Mouse (Mus musculus): ENCODE data around the gene Ddx54.

The Ddx54 gene

DNA sequence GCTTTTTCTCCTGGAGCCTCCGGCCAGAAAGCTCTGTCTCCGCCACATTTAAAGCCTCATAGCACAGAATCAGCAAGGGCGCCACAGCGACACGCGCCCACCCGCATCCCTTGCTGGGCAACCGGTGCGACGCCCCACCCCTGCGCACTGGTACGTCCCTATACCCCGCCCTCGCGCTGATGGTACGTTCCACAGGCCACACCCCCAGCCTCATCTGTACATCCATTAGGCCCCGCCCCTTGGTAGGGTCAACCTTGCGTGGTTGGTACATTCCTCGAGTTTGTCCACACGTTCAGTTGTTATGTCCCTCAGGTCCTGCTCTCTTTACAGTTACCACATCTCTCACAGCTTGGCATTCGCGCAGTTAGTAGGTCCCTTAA, at the start of gene Ddx54, which contains the start of gene Rita1:
TSS of gene Ddx54 (plus strand) at position 298 of the 380 bp plus-strand sequence.
TSS of gene Rita1 (minus strand) at position 148 of the 380 bp plus-strand sequence.
- peak; percentile 99 for DNase-seq (ENCODE audit: low spot score)

DNA sequence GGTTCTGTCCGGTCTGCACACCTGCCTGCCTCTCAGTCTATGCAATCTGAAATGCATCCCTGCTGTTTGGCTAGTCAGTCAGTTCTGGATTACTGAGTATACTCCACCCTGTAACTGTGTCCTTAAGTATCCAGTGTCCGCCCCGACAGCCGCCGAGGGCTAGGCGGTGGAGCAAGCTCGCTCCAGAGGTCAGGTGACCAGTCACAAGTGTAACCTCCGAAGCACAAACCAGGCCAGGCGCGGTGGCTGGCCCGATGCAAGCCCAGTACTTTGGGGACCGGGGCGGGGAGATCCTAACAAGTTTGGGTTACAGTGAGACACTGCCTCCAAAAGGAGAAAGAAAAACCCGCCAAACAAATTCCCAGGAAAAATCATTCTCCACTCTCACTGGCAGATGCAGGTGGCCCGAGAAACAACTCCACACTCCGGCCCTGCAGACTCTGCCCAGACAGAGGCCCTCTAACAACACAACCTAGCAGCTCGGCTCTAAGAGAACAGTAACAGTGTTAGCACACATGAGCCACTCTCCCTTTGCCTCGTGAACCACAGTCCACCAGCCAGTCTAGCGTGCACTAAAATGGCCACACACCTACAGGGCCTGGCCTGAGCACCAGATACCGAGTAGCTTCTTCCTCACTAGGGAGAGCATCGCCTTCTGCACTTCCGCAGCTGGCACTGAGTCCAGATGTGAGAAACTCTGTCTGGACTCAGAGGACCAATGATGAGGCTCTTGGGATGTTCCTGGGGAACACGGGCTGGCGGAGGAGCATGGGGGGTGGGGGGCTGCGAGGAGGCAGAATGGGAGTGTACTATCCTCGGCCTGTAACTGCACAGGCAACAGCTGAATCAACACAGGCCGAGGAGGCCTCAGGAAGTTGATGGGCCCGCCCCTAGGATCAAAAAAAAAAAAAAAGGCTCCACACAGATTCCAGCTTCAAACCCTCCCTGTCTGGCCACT, 49.3 kb upstream of the Ddx54 start:
- DNase-seq (ENCODE audit: low spot score) = no peak

DNA sequence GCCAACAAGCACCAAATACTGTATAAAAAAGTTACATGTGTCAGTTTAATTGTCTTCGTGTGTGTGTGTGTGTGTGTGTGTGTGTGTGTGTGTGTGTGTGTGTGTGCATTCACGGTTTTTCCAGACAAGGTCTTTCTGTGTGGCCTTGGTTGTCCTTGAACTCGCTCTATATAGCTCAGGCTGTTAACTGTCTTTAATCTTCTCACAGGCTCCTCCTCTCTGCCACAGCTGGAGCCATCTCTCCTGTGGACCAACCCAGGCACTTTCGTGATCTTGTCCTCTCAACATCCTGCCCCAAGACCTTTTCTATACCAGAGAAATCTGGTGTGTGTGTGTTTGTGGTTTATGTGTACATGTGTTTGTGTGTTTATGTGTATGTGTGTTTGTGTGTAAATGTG, 48.6 kb upstream of the Ddx54 start:
- DNase-seq (ENCODE audit: low spot score) = no peak

DNA sequence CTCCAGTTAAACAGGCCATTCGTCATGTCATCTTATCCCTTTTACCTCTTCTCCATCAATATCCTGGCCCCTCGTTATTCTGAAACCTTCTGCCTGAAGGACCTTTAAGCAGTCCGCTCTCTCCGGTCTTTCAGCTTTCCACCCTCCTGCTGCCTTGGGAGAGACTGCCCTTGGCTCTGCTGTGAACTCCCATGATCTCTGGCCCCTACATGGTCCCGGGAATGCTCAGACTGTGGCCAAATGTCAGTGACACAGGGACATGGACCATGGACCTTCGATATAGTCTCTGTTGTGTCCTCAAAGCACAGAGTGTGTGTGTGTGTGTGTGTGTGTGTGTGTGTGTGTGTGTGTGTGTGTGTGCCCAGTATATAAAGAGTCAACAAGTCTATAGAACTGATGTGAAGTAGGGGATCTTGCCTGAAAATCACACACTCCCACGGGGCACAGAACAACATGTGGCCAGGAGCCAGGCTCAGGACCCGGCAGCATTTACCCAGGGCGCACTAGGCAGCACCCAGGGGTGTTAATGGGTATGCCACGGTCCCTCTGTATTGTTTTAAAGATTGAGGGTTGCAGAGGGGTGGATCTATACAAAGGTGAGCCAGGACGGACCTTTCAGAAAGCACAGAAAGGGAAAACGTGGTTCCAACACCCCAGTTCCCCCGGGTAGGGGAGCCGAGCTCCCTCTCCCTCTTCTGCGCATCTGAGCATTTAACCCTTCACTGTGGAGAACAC, 47.2 kb upstream of the Ddx54 start:
- DNase-seq (ENCODE audit: low spot score) = no peak

DNA sequence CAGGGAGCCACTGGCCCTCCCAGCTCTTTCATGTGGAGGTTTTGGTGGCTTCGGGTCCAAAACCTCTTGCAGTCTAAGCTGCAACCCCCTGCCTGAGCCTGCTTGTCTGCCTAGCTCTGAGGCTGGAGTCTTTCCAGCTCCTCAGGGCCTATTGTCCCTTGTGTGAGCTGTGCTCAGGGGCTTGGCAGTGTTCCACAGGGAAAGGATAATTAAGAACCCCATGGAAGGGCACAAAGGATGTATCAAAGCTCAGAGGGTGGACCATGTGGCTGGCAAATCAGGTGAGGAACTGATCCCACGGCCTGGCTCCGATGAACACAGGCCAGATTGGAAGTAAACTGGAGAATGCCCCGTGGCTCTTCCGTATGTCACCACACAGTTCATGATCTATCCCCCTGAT, 46.4 kb upstream of the Ddx54 start:
- no peak for DNase-seq (ENCODE audit: low spot score)

DNA sequence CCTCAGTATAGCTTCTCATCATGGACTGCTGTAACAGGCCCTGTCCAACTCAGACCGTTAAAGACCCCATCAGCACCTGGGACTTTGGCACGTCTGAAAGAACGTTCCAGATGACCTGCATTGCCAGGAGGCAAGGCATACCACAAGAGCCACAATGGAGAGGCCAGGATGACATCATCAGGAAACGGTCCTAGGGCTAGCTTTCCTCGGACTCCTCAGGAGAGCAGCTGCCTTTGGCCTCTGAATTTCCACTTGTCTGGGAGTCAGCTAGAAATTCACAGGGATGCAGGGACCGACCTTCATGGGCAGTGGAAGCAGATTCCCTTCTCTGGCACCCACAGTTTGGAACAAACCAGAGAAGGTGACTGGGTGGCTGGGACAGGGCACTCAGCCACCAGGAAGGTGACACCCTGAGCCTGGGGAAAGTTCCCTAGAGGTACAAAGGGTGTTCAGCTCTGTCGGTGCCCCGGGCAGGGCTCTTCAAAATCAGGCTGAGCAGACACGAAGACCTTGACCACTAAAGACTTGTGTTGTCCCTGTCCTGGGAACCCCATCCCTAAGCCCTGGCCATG, 45.8 kb upstream of the Ddx54 start:
- no peak for DNase-seq (ENCODE audit: low spot score)

DNA sequence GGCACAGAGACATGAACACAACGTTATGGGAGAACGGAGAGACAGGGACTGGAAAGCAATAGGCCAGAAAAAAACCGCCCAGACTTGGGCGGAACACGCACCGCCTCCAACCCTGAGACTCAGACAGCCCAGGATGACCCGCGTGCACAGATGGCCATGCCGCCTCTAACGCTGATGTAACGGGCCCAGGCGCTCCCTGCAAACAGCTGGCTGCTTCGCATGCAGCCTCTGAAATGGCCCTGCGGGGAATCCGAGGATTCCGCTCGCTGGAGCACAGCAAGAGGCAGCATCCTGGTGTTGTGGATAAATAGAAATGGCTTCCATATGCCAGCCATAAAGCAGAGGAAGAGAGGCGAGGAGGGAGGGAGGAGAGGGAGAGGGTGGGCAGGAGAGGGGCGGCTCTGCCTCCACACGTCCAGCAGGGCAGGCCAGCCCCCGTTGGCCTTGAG, 45.3 kb upstream of the Ddx54 start:
- peak; percentile 71 for DNase-seq (ENCODE audit: low spot score)

DNA sequence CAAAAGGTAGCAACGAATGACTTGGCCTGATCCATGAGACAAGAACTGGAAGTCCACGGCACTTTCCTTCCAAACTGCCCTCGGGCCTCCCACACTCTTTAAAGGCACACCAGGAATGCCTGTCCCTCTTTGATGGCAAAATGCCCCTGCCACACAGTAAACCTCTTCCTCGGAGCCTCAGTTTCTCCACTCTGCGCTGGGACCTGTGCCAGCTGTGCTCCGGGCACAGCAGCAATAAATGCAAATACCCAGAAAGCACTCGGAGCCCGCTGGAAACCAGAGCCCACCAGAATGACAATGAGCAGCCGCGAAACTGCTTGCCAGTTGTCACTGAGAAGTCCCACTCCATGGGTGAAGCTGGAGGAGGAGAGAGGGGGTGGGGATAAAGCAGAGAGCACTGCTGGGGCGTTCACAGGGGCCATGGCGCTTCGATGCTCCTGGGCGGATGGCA, 44.8 kb upstream of the Ddx54 start:
- no peak for DNase-seq (ENCODE audit: low spot score)

DNA sequence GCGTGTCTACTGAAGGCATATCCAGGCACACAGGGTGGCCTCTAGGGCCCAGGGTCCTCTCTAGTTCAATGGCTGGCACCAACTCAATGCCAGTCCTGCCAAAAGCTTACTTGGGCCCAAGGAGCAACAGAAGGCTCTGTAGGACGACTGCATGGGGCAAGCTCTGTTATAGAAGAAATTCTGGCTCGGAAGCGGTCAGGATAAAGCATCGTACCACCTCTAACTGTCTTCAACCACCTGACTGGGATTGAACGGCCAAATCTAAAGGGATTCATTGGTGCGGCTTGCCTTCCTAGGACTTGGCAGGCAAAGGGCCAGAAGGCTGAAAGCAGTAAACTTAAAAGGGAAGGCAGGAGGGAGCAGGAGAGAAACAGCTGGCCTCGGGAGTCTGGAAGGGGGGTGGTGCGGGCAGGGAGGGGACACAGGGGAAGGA, 44.2 kb upstream of the Ddx54 start:
- no peak for DNase-seq (ENCODE audit: low spot score)

DNA sequence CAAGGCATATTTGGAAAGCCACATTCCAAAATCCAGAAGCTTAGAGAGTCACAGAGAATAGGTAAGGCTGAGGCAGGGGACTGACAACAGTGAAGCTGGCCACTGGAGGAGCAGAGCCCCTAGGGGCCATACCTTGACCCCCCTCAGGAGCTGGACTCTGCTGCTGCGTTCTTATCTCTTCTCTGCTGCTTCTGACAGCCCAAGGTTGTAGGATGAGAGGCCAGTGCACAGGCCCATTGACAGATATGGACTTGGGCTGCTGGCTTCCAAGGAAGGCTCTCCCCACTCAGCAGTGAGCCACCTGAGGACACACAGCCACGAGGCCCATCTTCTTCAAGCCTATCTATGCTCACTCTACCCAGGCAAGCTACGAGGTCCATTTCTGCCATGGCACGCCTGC, 43.6 kb upstream of the Ddx54 start:
- DNase-seq (ENCODE audit: low spot score) = no peak

DNA sequence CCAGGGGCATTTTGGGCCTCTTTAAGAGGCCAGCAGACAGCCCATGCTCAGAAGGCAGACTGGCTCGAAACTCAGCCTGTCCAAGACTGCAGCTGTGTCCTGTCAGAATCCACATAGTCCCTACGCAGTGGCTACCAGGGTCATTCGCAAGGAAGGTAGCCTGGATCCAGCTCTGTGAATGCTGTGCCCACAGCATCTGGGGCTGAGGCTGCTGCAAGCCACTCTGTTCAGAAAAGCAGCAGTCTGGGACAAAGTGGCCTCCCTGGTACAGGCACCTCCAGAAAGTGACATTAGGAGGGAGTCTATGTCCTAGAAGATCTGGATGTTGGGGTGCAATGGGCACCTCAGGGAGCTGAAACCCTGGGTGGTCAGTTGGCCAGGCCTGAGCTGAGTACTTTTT, 42.7 kb upstream of the Ddx54 start:
- DNase-seq (ENCODE audit: low spot score) = no peak

DNA sequence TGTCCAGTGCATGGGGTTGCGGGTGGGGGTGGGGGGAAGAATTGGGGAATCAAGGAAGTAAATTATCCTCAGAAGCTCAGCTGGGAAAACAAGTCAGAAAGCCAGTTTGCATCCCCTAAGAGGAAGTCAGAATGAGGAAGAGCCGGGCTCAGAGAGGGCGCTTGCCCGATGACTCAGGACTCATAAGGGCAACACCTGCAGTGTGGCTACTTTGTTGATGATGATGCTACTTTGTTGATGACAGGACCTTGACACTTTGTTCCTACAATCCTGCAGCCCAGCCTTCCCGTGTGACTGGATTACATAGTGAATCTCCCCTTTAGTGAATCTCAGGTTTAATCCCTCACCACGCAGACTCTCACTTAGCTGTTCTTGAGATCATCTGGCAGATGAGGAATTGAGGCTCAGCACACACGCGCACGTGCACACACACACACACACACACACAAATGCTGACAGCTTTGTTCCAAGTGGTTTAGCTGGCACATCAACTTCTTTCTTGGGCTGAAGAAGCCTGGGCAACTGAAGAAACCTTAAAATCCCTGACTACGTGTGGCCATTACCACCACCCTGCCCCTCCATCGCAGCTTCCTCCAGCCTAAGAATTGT, 42.1 kb upstream of the Ddx54 start:
- peak; percentile 5 for DNase-seq (ENCODE audit: low spot score)

DNA sequence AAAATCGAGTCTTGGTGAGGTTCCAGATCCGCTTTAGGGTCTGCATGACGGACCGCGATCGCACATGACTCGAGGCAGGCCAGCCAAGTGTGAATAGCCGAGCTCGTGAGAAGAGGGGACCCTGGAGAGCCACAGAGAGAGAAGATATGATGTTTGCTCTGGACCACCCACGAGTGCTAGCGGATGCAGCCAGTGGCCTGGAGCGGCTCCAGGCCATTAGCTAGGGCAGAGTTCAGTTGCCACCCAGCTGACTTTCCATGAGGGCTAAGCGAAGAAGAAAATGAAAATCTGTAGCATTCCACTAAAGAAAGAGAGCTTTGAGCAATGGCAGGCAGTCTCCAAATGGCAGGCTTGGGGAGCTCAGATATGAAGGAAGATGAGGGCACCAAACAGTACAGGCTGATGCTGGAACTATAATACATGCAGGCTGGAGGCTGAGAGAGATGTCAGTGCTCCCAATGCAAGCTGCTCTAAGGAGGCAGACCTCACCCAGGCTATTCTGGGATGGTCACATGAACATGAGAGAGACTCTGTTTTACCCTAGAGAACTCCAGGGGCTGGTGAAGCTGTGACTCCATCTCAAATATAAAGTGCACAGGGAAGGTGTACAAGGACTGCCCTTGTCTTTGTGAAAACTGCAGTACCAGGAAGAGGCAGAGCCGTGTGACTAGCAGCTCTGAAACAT, 41.3 kb upstream of the Ddx54 start:
- peak; percentile 35 for DNase-seq (ENCODE audit: low spot score)

DNA sequence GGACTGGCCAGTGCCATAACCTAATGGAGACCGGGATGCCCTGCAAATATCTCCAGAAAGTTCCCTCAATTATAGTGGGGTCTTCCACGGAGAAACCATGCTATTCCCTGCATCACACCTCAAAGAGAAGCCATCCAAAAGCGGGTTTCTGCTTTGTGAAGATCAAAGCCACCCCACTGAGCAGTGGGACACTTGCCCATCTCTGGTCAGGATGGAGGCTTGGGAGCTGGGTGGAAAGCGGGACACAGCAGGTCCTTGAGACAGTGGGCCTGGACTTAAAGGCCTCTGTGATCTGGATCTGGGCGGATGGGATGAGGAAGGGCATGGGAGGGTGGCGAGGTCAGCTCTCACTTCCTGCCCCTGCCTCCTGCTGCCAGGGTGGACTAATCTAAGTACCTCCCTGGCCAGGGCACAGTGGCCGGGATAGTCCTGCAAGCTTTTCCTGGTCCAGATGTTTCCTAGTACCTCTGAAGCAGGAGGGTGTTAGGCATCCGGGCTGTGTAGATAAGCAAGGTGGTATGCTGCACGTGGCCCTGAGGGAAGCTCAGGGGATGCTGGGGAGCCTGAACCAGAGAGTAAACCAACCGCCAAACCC, 38.0 kb upstream of the Ddx54 start:
- no peak for DNase-seq (ENCODE audit: low spot score)

DNA sequence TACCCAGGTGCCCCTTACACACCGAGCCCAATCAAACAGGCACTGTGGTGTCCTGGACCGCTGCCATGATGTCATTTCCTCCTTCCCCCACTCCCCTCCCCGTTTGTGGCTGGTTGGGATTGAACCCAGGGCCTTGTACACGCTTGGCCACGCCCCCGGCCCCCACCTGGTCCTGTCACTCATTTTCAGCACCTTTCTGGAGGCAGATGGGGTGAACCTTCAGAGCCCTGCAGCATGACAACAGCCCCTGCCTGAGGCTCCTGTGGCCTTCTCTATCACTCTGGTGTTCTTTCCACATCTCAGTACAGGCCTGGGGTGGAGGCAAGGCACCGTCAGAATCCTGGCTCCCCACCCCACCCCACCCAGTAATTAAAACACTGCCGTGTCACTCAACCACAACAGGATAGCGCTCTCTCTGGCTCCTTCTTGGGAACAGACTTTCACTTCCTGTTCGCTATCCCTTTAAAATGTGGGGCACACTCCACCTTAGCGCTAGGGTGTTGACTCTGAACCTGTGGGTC, 35.7 kb upstream of the Ddx54 start:
- no peak for DNase-seq (ENCODE audit: low spot score)

DNA sequence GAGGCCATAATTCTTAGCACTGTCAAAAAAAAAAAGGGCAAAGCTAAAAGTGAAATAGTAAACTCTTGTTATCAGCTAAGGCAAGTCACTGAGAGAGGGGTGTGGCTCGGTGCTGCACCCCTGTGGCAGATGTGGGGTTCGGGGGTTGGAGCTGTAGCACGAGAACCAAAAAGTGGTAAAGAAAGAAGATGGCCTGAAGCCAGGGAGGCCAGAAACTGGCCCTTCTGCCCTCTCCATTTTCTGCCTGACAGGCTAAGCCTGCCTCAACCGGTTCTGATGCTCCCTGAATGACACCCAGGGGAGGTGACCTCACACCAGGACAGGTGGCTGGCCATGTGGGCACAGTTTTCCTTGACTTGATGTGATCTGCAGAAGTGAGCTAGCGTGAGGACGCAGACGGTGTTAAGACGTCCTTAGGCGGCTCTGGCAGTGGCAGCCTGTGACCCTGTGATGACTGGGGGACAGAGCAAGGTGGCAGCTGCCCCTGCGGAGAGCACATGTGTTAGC, 34.6 kb upstream of the Ddx54 start:
- peak; percentile 37 for DNase-seq (ENCODE audit: low spot score)

DNA sequence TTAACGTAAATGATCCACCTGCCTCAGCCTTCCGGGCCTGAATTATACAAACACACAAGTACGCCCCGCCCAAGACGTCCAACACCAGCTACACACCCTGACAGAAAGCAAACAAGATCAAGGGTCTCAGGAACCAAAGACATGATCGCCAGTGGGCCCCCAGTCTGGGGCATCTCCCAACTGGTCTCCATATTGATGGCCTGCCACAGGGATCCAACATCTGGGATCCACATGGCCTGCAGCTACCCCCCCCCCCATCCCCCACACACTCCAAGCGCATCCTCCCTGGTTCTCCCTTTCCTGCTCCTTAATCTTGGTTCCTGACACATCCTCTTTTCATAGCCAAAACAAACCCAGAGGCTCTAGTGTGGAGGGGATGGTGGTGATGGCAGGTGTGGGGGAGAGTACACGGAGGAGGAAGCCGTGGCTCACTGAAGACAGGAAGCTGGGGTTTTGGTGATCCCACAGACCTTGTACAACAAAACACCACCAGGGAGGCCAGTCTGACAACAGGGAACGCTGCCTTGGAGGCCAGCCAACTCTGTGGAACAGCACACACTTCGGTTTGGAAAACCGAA, 33.9 kb upstream of the Ddx54 start:
- peak; percentile 3 for DNase-seq (ENCODE audit: low spot score)

DNA sequence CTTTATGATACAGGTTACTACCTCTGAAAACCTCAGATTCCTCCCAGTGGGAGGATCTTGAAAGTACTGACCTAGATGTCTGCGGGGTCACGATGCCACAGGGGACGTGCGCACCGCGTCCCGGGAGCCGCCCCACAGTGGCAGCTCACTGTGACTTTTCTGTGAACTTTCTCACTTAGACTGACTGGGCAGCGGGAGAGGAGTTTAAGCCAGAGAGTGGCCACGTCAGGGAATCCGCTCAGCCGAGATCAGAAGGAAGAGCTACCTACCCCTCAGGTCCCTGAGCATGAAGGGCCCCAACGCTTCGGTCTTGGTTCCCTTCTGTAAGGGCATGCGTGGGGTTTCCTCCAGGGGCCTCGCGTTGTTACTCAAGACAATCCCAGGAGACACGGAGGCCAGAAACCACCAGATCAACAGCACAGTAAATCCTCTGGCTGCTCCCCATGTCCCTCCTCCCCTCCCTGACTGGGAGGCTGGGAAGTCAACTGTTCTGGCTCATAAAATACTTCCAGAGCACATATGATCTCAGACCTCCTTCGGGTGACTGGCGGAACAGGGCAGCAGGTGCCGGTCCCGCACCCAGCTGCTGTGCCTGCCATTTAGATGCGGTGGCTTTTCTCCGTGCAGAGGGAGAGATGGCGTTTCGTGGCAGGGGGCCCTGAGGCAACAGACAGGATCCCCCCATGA, 33.2 kb upstream of the Ddx54 start:
- peak; percentile 49 for DNase-seq (ENCODE audit: low spot score)

DNA sequence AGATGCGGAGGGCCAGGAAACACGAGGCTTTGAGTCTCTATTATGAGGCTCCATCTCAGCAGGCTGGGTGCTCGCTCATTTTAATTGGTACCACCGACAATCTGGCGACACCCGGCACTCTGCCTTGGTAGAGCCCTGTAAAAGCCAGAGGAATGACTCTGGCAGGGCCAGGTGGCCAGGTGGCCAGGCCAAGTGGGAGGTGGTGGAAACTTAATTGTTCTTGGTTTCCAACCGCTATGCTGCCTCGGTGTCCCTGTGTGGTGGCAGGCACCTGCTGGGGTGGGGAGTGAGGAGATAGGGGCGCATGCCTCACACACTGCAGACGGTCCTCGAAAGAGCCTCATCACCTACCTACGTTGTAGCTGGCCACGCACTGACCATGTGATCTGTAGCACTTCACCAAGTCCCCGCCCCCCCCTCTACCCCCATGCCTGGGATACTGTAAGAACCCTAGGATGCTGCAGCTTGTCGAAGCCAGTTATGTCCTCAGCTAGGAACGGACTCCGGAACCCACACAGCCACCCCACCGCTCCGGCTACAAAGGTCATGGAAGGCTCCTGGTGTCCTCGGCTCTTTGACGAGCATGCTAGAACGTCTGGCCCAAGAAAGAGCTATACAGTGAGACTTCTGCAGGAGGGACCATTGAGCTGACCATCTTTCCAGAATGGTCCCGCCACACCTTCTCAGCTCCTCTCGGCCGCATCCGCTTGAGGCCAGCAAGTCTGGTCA, 32.5 kb upstream of the Ddx54 start:
- DNase-seq (ENCODE audit: low spot score) = peak; percentile 2
